Mouse (Mus musculus) CD4-positive, CD25-positive, alpha-beta regulatory T cell, adult 4 months (primary cell): ENCODE results near the gene Vmn1r197. TPM values are rescaled to one million over a fixed set of nuclear protein-coding genes. Genes with fewer than 3 reads are reported as not detected.
"Not testable (repeated sequence)": the region's sequence is repeated elsewhere in the genome, so short reads cannot be mapped to it uniquely, and the experiment has no call there.

Source experiments
- ATAC-seq: one replicate; pipeline ENCODE4 v1.8.0; 2017
- polyA plus RNA-seq, 2 experiments: library from polyadenylated mRNA; unstranded; fragments of 100-300 nt; shearing (Covaris generic); gene quantifications; one replicate each; pipeline ENCODE4 v1.2.1; 2017

Gene Vmn1r197
- polyA plus RNA-seq, result not detected

- no peak for ATAC-seq
Observed at GRCm38 (mm10) chr13:22324289-22324688, at the start of gene Vmn1r197. Vmn1r197 (plus strand) TSS chr13:22324589.

- ATAC-seq, result no peak
Observed at GRCm38 (mm10) chr13:22284578-22284977, 39.8 kb upstream of the Vmn1r197 start.

GRCm38 (mm10) chr13:22289620-22290019, 34.8 kb upstream of the Vmn1r197 start, which contains the start of gene Vmn1r196:
Vmn1r196 (plus strand) TSS chr13:22289920.
- no peak for ATAC-seq

GRCm38 (mm10) chr13:22308075-22308474, 16.3 kb upstream of the Vmn1r197 start:
- not testable (repeated sequence) for ATAC-seq

- no peak for ATAC-seq
Observed at GRCm38 (mm10) chr13:22315361-22315760, 9.0 kb upstream of the Vmn1r197 start.

GRCm38 (mm10) chr13:22317366-22317765, 7.0 kb upstream of the Vmn1r197 start:
- ATAC-seq, result no peak

- ATAC-seq, result no peak
Observed at GRCm38 (mm10) chr13:22320091-22320490, 4.3 kb upstream of the Vmn1r197 start.

GRCm38 (mm10) chr13:22333269-22333668, 8.9 kb downstream of the Vmn1r197 start:
- ATAC-seq, result no peak

GRCm38 (mm10) chr13:22335565-22335964, 11.2 kb downstream of the Vmn1r197 start:
- ATAC-seq, result no peak

- no peak for ATAC-seq
Observed at GRCm38 (mm10) chr13:22350064-22350463, 25.7 kb downstream of the Vmn1r197 start, which contains the start of gene Vmn1r198. Vmn1r198 (plus strand) TSS chr13:22350364.

- no peak for ATAC-seq
Observed at GRCm38 (mm10) chr13:22350813-22351212, 26.4 kb downstream of the Vmn1r197 start.

GRCm38 (mm10) chr13:22379518-22379917, 55.1 kb downstream of the Vmn1r197 start, which contains the start of gene Vmn1r199:
Vmn1r199 (plus strand) TSS chr13:22379818.
- no peak for ATAC-seq

GRCm38 (mm10) chr13:22381128-22381527, 56.7 kb downstream of the Vmn1r197 start:
- ATAC-seq, result not testable (repeated sequence)

Other genes with a start within 250 kb of the Vmn1r197 start
- not detected for gene Vmn1r188, start 240.1 kb upstream of the Vmn1r197 start, polyA plus RNA-seq
- gene Vmn1r189, start 218.8 kb upstream of the Vmn1r197 start, polyA plus RNA-seq, result not detected
- gene Vmn1r191, start 140.6 kb upstream of the Vmn1r197 start, polyA plus RNA-seq, result not detected
- gene Vmn1r192, start 133.4 kb upstream of the Vmn1r197 start, polyA plus RNA-seq, result not detected
- not detected for gene Vmn1r193, start 101.4 kb upstream of the Vmn1r197 start, polyA plus RNA-seq
- not detected for gene Vmn1r194, start 80.4 kb upstream of the Vmn1r197 start, polyA plus RNA-seq
- gene Vmn1r195, start 54.1 kb upstream of the Vmn1r197 start, polyA plus RNA-seq, result not detected
- gene Vmn1r196, start 34.7 kb upstream of the Vmn1r197 start, polyA plus RNA-seq, result not detected
- not detected for gene Vmn1r198, start 25.8 kb downstream of the Vmn1r197 start, polyA plus RNA-seq
- not detected for gene Vmn1r199, start 55.2 kb downstream of the Vmn1r197 start, polyA plus RNA-seq
- gene Vmn1r200, start 65.8 kb downstream of the Vmn1r197 start, polyA plus RNA-seq, result not detected
- not detected for gene Vmn1r201, start 147.3 kb downstream of the Vmn1r197 start, polyA plus RNA-seq
- gene Vmn1r202, start 180.8 kb downstream of the Vmn1r197 start, polyA plus RNA-seq, result not detected
- gene Vmn1r203, start 193.5 kb downstream of the Vmn1r197 start, polyA plus RNA-seq, result under 1 TPM in 1 of 2 experiments, not detected in 1; 0.16 TPM
- gene Vmn1r204, start 228.6 kb downstream of the Vmn1r197 start, polyA plus RNA-seq, result not detected